Comparison of ENCODE assay signal across 8 mouse cellular contexts in genomic region chr17:31325451-31326219, GRCm38 (mm10). TPM values are rescaled to one million over a fixed set of nuclear protein-coding genes. Genes with fewer than 3 reads are reported as not detected.
DNase-seq lines count a peak whose midpoint lies in the region; ATAC-seq and TF ChIP-seq lines count a peak whose summit lies in the region.

No protein-coding gene starts in this region.

- H3K9ac ChIP-seq in heart, embryonic 12.5 days: no peak overlapping the region
- peak overlapping the region; percentile 38 for H3K9ac ChIP-seq in intestine, postnatal 0 days (ENCODE audit: low read depth, low read length)
- H3K9ac ChIP-seq in neural tube, embryonic 11.5 days (ENCODE audit: low read length): no peak overlapping the region

- H3K4me2 ChIP-seq in heart, embryonic 12.5 days: no peak overlapping the region
- peak overlapping the region; percentile 45 for H3K4me2 ChIP-seq in intestine, postnatal 0 days (replicated peaks; ENCODE audit: low read depth)
- H3K4me2 ChIP-seq in neural tube, embryonic 11.5 days (ENCODE audit: low read depth): no peak overlapping the region

- H3K9me3 ChIP-seq in heart, embryonic 12.5 days (replicated peaks): no peaks in the 10 kb centered on the region
- no peaks in the 10 kb centered on the region for H3K9me3 ChIP-seq in intestine, postnatal 0 days (ENCODE audit: control insufficient read depth)
- H3K9me3 ChIP-seq in neural tube, embryonic 11.5 days (ENCODE audit: control insufficient read depth, low read length): no peaks in the 10 kb centered on the region

- H3K36me3 ChIP-seq in heart, embryonic 12.5 days: no peaks in the 10 kb centered on the region
- peaks cover 4% of the 10 kb centered on the region; the same call in 1 of the 2 replicates for H3K36me3 ChIP-seq in intestine, postnatal 0 days (ENCODE audit: control insufficient read depth, insufficient read depth)
- peaks cover 2% of the 10 kb centered on the region; the same call in 1 of the 2 replicates for H3K36me3 ChIP-seq in neural tube, embryonic 11.5 days (ENCODE audit: control insufficient read depth, insufficient read depth, low read length)

- no peak for TF ChIP-seq POLR2A in brain, embryonic 14.5 days (IDR thresholded peaks at IDR 0.05; ENCODE audit: borderline replicate concordance, extremely low read depth, insufficient read depth, insufficient read length, poor library complexity, severe bottlenecking)

- H3K27ac ChIP-seq in heart, embryonic 12.5 days (ENCODE audit: poor library complexity, severe bottlenecking): no peak overlapping the region
- H3K27ac ChIP-seq in intestine, postnatal 0 days (ENCODE audit: low read depth, low read length): peak overlapping the region; percentile 96
- H3K27ac ChIP-seq in neural tube, embryonic 11.5 days (ENCODE audit: low read depth, low read length): no peak overlapping the region

- DNase-seq in heart, postnatal 4 days: peak; percentile 63
- DNase-seq in CD4-positive helper T cell, adult 2 months (ENCODE audit: low read depth, low spot score): peak; percentile 60
- peak; percentile 64 for DNase-seq in brain, embryonic 14.5 days (ENCODE audit: low read depth)
- peak; percentile 69 for DNase-seq in neural tube, embryonic 11.5 days (ENCODE audit: low spot score)
- DNase-seq in frontal cortex, postnatal 14 days (ENCODE audit: low spot score in 2 of 2): no peak
- no peak for DNase-seq in layer of hippocampus, postnatal 36 days

- no peak for ATAC-seq in heart, embryonic 12.5 days (ENCODE audit: insufficient number of reproducible peaks, low FRiP score)
- peak; percentile 21 for ATAC-seq in intestine, postnatal 0 days
- no peak for ATAC-seq in neural tube, embryonic 11.5 days (ENCODE audit: insufficient read depth, low FRiP score, low TSS enrichment)

- H3K4me1 ChIP-seq in heart, embryonic 12.5 days (replicated peaks): peaks cover 13% of the 10 kb centered on the region
- peaks cover 16% of the 10 kb centered on the region; the same call in 1 of the 2 replicates for H3K4me1 ChIP-seq in intestine, postnatal 0 days (replicated peaks; ENCODE audit: control insufficient read depth, insufficient read depth, low read length)
- no peaks in the 10 kb centered on the region for H3K4me1 ChIP-seq in neural tube, embryonic 11.5 days (ENCODE audit: control insufficient read depth, insufficient read depth, low read length)

- H3K27me3 ChIP-seq in heart, embryonic 12.5 days (replicated peaks): no peaks in the 10 kb centered on the region
- no peaks in the 10 kb centered on the region for H3K27me3 ChIP-seq in intestine, postnatal 0 days (replicated peaks; ENCODE audit: control insufficient read depth, insufficient read depth, low read length)
- H3K27me3 ChIP-seq in neural tube, embryonic 11.5 days (ENCODE audit: control insufficient read depth, insufficient read depth, low read length): no peaks in the 10 kb centered on the region

- WGBS in heart, embryonic 12.5 days: 59% methylated on average over 13 of the region's 13 CpGs
- 34% methylated on average over 13 of the region's 13 CpGs for WGBS in intestine, postnatal 0 days
- 73% methylated on average over 13 of the region's 13 CpGs for WGBS in neural tube, embryonic 11.5 days

- TF ChIP-seq CTCF in brain, embryonic 14.5 days (IDR thresholded peaks at IDR 0.05; ENCODE audit: borderline replicate concordance, extremely low read depth, insufficient read depth, insufficient read length): peak; percentile 77; the same call in 1 of the 2 replicates
- peak; percentile 82 for TF ChIP-seq CTCF in intestine, postnatal 0 days (IDR thresholded peaks at IDR 0.05; ENCODE audit: low read depth)

- no peak overlapping the region for H3K4me3 ChIP-seq in heart, embryonic 12.5 days
- H3K4me3 ChIP-seq in intestine, postnatal 0 days (ENCODE audit: low read depth, low read length): no peak overlapping the region
- H3K4me3 ChIP-seq in neural tube, embryonic 11.5 days (ENCODE audit: low read depth, low read length): no peak overlapping the region

RNA-seq across cellular contexts. Expression of gene Slc37a1, which starts 39.0 kb away (rescaled TPM):
- total RNA-seq in heart, postnatal 4 days (2021): 10 to 100 TPM; 10.8 to 11.6 TPM
- polyA plus RNA-seq in heart, embryonic 12.5 days (2016; fragmentation: Nextera tagmentation; extraction: Ambion mirVana): 5.5 TPM in 2 replicates
- 19.7 and 21.3 TPM in 2 replicates for polyA plus RNA-seq in brain, embryonic 14.5 days (2012; rRNA removed)
- 16.5 and 17.1 TPM in 2 replicates for polyA plus RNA-seq in intestine, postnatal 0 days (2015; fragmentation: Nextera tagmentation; extraction: Ambion mirVana)
- polyA plus RNA-seq in neural tube, embryonic 11.5 days (2014; fragmentation: Nextera tagmentation; extraction: Ambion mirVana): 11.2 and 13.9 TPM in 2 replicates
- 1 to 10 TPM; 5.4 to 7.1 TPM for total RNA-seq in layer of hippocampus, postnatal 36 days (2021)

RNA-seq across cellular contexts. Expression of gene Rsph1, which starts 48.5 kb away (rescaled TPM):
- 1 to 10 TPM; 1.7 to 2.4 TPM for total RNA-seq in heart, postnatal 4 days (2021)
- 1.6 and 1.8 TPM in 2 replicates for polyA plus RNA-seq in heart, embryonic 12.5 days (2016; fragmentation: Nextera tagmentation; extraction: Ambion mirVana)
- 0.59 and 3.3 TPM in 2 replicates for polyA plus RNA-seq in brain, embryonic 14.5 days (2012; rRNA removed)
- polyA plus RNA-seq in intestine, postnatal 0 days (2015; fragmentation: Nextera tagmentation; extraction: Ambion mirVana): 0.54 and 0.66 TPM in 2 replicates
- polyA plus RNA-seq in neural tube, embryonic 11.5 days (2014; fragmentation: Nextera tagmentation; extraction: Ambion mirVana): 0.95 and 1.7 TPM in 2 replicates
- total RNA-seq in layer of hippocampus, postnatal 36 days (2021): 10 to 100 TPM; 10.8 to 14.3 TPM

Comparison
In these comparisons a context has a peak if more than half of its experiments do, and no peak if none do; other contexts are left out.
1. DNase-seq: peak in heart, postnatal 4 days (single experiment), CD4-positive helper T cell, adult 2 months (single experiment), brain, embryonic 14.5 days (single experiment) and neural tube, embryonic 11.5 days (single experiment); none in frontal cortex, postnatal 14 days (0 of 2) and layer of hippocampus, postnatal 36 days (0 of 2).